Mouse (Mus musculus) kidney, postnatal 0 days (tissue): ENCODE measurements around the gene Rfx2. TPM values are rescaled to one million over a fixed set of nuclear protein-coding genes. Genes with fewer than 3 reads are reported as not detected.

Source experiments
- ATAC-seq: fragments of 200-750 bp; cut with Nextera tagmentation; replicated peaks from 2 replicates; pipeline ENCODE4 v1.8.0; 2017; ENCODE audit warnings: low read depth, moderate number of reproducible peaks, moderate TSS enrichment, moderate library complexity; ENCODE audit not compliant: low FRiP score
- DNase-seq: peaks from one replicate; pipeline ENCODE4 v3.0.0-alpha.2; 2016; ENCODE audit warnings: low spot score
- H3K27ac ChIP-seq: fragments of 300-500 bp; sonication (generic); 2 replicates; pipeline ENCODE4 v1.5.1; 2014; ENCODE audit warnings: mild to moderate bottlenecking
- H3K27me3 ChIP-seq: fragments of 300-500 bp; sonication (generic); 2 replicates; pipeline ENCODE4 v1.6.1; 2014; ENCODE audit warnings: low read length, mixed read lengths; ENCODE audit not compliant: insufficient read depth
- H3K36me3 ChIP-seq: fragments of 300-500 bp; sonication (generic); 2 replicates; pipeline ENCODE4 v1.6.1; 2014; ENCODE audit warnings: low read length, mixed read lengths; ENCODE audit not compliant: insufficient read depth
- H3K4me1 ChIP-seq: fragments of 300-500 bp; sonication (generic); replicated peaks from 2 replicates; pipeline ENCODE4 v1.6.1; 2014; ENCODE audit warnings: antibody characterized with exemption, low read length, mixed read lengths; ENCODE audit not compliant: insufficient read depth
- H3K4me2 ChIP-seq: fragments of 300-500 bp; sonication (generic); 2 replicates; pipeline ENCODE4 v1.6.1; 2014; ENCODE audit warnings: mild to moderate bottlenecking, low read length, moderate library complexity, mixed read lengths
- H3K4me3 ChIP-seq: fragments of 300-500 bp; sonication (generic); replicated peaks from 2 replicates; pipeline ENCODE4 v1.5.1; 2014; ENCODE audit warnings: low read depth, low read length
- H3K9ac ChIP-seq: fragments of 300-500 bp; sonication (generic); 2 replicates; pipeline ENCODE4 v1.6.1; 2014; ENCODE audit warnings: low read depth, low read length
- H3K9me3 ChIP-seq: fragments of 300-500 bp; sonication (generic); replicated peaks from 2 replicates; pipeline ENCODE4 v1.6.1; 2016; ENCODE audit warnings: low read length, inconsistent platforms, mixed read lengths
- CTCF ChIP-seq: IDR thresholded peaks from 2 replicates; pipeline ENCODE4 v1.5.1; 2016; ENCODE audit warnings: antibody characterized with exemption, low read depth, mild to moderate bottlenecking, moderate library complexity
- WGBS: fragments of 180-500 bp; shearing (Covaris S2); extraction: QIAGEN DNeasy Blood & Tissue Kit; methylation state at CpG from one replicate; pipeline ENCODE4 v1.1.7; 2014; 5-methylcytosine and 5-hydroxymethylcytosine counted together
- polyA plus RNA-seq: library from polyadenylated mRNA; unstranded; fragments of >200 nt; fragmentation: Nextera tagmentation; extraction: Ambion mirVana; gene quantifications from 2 replicates; pipeline ENCODE4 v1.2.1, GENCODE M21; 2015

Rfx2 gene
- polyA plus RNA-seq, 1 experiment from 2014 or later: 1.6 TPM

DNA sequence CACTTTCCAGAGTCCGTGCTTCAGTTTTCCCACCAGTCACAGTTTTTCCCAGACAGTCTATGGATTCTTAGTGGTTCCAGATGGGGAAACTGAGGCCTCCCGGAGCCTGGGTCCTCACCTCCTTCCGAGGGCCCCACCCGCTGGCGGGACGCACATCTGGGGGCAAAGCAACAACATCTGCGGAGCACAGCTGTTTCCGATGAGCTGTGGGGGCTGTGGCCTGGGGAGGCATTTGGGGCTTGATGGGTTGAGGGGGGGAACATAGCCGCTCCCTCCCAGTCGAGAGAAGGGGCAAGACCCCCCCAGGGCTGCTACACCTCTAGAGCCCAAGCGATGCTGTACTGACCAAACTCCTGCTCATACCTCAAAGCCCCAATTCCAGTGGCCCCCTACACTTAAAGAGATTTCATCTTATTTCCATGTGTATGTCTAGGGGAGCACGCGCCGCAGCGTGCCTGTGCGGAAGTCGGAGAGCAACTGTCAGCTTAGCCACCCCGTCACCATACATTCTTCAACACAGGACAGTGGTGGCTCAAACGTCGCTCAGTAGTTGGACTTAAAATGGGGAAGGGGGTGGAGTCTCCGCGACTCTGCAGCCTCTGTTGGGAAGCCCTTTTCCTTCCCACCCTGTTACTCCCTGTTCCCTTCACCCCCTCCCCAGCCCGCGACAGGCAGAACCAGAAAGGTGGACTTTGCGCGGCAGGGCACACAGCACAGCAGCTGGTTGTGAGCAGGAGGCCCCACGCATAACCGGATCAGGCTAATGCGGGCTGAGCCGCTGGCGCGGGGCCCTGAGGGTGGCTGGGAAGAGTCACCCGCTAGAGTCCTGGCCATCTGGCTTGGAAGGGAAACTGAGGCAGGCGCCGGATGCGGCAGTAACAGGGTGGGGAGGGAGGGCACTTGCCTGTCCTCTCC is 76.3 kb downstream of the Rfx2 start:
- no peak for TF ChIP-seq CTCF
- DNase-seq: no peak
- WGBS: 18% methylated on average over 36 of the region's 36 CpGs
- Histone ChIP-seq H3K4me3 (no peak overlapping the region), H3K4me1 (peaks cover 6% of the 10 kb centered on the region; the same call in 1 of the 2 replicates), H3K36me3 (no peaks in the 10 kb centered on the region), H3K9me3 (no peaks in the 10 kb centered on the region), H3K27me3 (peaks cover 13% of the 10 kb centered on the region; the same call in 1 of the 2 replicates), H3K9ac (no peak overlapping the region), H3K27ac (no peak overlapping the region), H3K4me2 (0 out of 2 replicates have a peak overlapping the region, but pooled peaks have one; percentile 10)
- ATAC-seq: no peak

DNA sequence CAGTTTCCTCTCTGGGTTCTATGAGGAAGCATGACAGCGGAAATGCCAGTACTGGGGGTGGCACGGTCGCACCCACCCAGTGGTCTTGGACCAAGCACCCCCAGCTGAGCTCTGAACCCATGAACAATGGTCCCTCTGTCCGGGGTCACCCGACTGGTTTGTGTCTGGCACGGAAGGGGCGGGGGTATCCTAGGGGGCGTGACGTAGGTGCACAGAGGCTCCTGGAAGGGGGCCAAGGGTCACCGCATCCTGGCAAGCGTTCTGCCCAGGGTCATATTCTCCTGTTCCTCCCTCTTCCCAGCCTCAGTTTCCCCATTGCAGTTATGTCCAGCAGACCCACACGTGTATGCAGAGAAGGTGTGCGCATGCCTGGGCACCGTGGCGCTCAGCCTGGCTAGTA is 77.4 kb downstream of the Rfx2 start:
- no peak for TF ChIP-seq CTCF
- Histone ChIP-seq H3K9me3 (no peaks in the 10 kb centered on the region), H3K9ac (no peak overlapping the region), H3K4me2 (no peak overlapping the region), H3K4me1 (peaks cover 6% of the 10 kb centered on the region; the same call in 1 of the 2 replicates), H3K4me3 (no peak overlapping the region), H3K27ac (no peak overlapping the region), H3K27me3 (peaks cover 13% of the 10 kb centered on the region; the same call in 1 of the 2 replicates), H3K36me3 (no peaks in the 10 kb centered on the region)
- ATAC-seq (no peak), DNase-seq (no peak)
- WGBS: 27% methylated on average over 15 of the region's 15 CpGs

- ATAC-seq: peak; percentile 70
- Histone ChIP-seq H3K9ac (0 out of 2 replicates have a peak overlapping the region, but pooled peaks have one; percentile 18), H3K4me3 (peak overlapping the region; percentile 11; the same call in 1 of the 2 replicates), H3K4me1 (no peaks in the 10 kb centered on the region), H3K9me3 (no peaks in the 10 kb centered on the region), H3K27me3 (peaks cover 10% of the 10 kb centered on the region; the same call in 1 of the 2 replicates), H3K27ac (no peak overlapping the region), H3K4me2 (peak overlapping the region; percentile 44), H3K36me3 (no peaks in the 10 kb centered on the region)
- 28% methylated on average over 61 of the region's 71 CpGs for WGBS
- DNase-seq: peak; percentile 68
- TF ChIP-seq CTCF: no peak
Observed at GRCm38 (mm10) chr17:56751404-56752072, 79.3 kb downstream of the Rfx2 start.

GRCm38 (mm10) chr17:56744173-56744572 is 86.6 kb downstream of the Rfx2 start:
- Histone ChIP-seq H3K4me2 (no peak overlapping the region), H3K27me3 (no peaks in the 10 kb centered on the region), H3K4me3 (no peak overlapping the region), H3K27ac (no peak overlapping the region), H3K9ac (no peak overlapping the region), H3K4me1 (no peaks in the 10 kb centered on the region), H3K9me3 (no peaks in the 10 kb centered on the region), H3K36me3 (no peaks in the 10 kb centered on the region)
- DNase-seq: no peak
- WGBS: 56% methylated on average over 5 of the region's 5 CpGs
- no peak for ATAC-seq
- no peak for TF ChIP-seq CTCF

GRCm38 (mm10) chr17:56740788-56741160 is 90.0 kb downstream of the Rfx2 start:
- H3K27me3 ChIP-seq: no peaks in the 10 kb centered on the region
- DNase-seq (no peak), ATAC-seq (no peak)
- H3K27ac ChIP-seq: no peak overlapping the region
- no peak overlapping the region for H3K9ac ChIP-seq
- H3K4me1 ChIP-seq: no peaks in the 10 kb centered on the region
- H3K36me3 ChIP-seq: no peaks in the 10 kb centered on the region
- TF ChIP-seq CTCF: no peak
- H3K4me2 ChIP-seq: no peak overlapping the region
- H3K4me3 ChIP-seq: no peak overlapping the region
- 74% methylated on average over 17 of the region's 17 CpGs for WGBS
- no peaks in the 10 kb centered on the region for H3K9me3 ChIP-seq

- no peak overlapping the region for H3K4me2 ChIP-seq
Observed at GRCm38 (mm10) chr17:56740118-56740787, 90.6 kb downstream of the Rfx2 start.

More at GRCm38 (mm10) chr17:56740118-56740787, 90.6 kb downstream of the Rfx2 start:
- DNase-seq (no peak), ATAC-seq (no peak)
- Histone ChIP-seq H3K27me3 (no peaks in the 10 kb centered on the region), H3K4me3 (no peak overlapping the region), H3K36me3 (no peaks in the 10 kb centered on the region), H3K9ac (no peak overlapping the region), H3K9me3 (no peaks in the 10 kb centered on the region), H3K4me1 (no peaks in the 10 kb centered on the region), H3K27ac (no peak overlapping the region)
- TF ChIP-seq CTCF: no peak
- 75% methylated on average over 17 of the region's 17 CpGs for WGBS
